Mouse (Mus musculus) activated CD4-positive, CD25-positive, alpha-beta regulatory T cell, adult 4 months (primary cell): ENCODE data around the gene Lpin2. TPM values are rescaled to one million over a fixed set of nuclear protein-coding genes. Genes with fewer than 3 reads are reported as not detected.

Experiments used
- polyA plus RNA-seq, 2 experiments: library from polyadenylated mRNA; unstranded; fragments of 100-300 nt; shearing (Covaris generic); gene quantifications; one replicate each; pipeline ENCODE4 v1.2.1; 2017

Gene Lpin2
- polyA plus RNA-seq, 2 experiments from 2014 or later: 15.2 to 26.6 TPM

Other genes with a start within 250 kb of the Lpin2 start
- gene Myom1, start 179.9 kb upstream of the Lpin2 start, polyA plus RNA-seq: under 1 TPM in 1 of 2 experiments, not detected in 1; 0.26 TPM
- gene Myl12a, start 179.7 kb upstream of the Lpin2 start, polyA plus RNA-seq: 100 to 1,000 TPM; 693 to 929 TPM
- under 1 TPM in 1 of 2 experiments, not detected in 1; 0.11 TPM for gene Emilin2, start 129.4 kb downstream of the Lpin2 start, polyA plus RNA-seq